Mouse (Mus musculus): ENCODE measurements around the gene Zbtb42. TPM values are rescaled to one million over a fixed set of nuclear protein-coding genes. Genes with fewer than 3 reads are reported as not detected.

Gene Zbtb42
- total RNA-seq, 2 experiments from 2014 or later, result 0.59 to 0.90 TPM

- no peak for DNase-seq (ENCODE audit: low spot score)
Measured at GRCm38 (mm10) chr12:112660576-112661326, 17.9 kb upstream of the Zbtb42 start.

GRCm38 (mm10) chr12:112661327-112661605 lies 17.4 kb upstream of the Zbtb42 start:
- DNase-seq (ENCODE audit: low spot score), result no peak

GRCm38 (mm10) chr12:112661851-112662250 lies 16.8 kb upstream of the Zbtb42 start:
- no peak for DNase-seq (ENCODE audit: low spot score)

- DNase-seq (ENCODE audit: low spot score), result no peak
Measured at GRCm38 (mm10) chr12:112663303-112663702, 15.3 kb upstream of the Zbtb42 start.

- DNase-seq (ENCODE audit: low spot score), result no peak
Measured at GRCm38 (mm10) chr12:112663716-112664115, 14.9 kb upstream of the Zbtb42 start.

- no peak for DNase-seq (ENCODE audit: low spot score)
Measured at GRCm38 (mm10) chr12:112664124-112664523, 14.5 kb upstream of the Zbtb42 start.

- no peak for DNase-seq (ENCODE audit: low spot score)
Measured at GRCm38 (mm10) chr12:112664656-112665055, 14.0 kb upstream of the Zbtb42 start.

GRCm38 (mm10) chr12:112665445-112665844 lies 13.2 kb upstream of the Zbtb42 start:
- no peak for DNase-seq (ENCODE audit: low spot score)

- DNase-seq (ENCODE audit: low spot score), result no peak
Measured at GRCm38 (mm10) chr12:112665881-112666544, 12.6 kb upstream of the Zbtb42 start.

GRCm38 (mm10) chr12:112667619-112668297 lies 10.9 kb upstream of the Zbtb42 start:
- DNase-seq (ENCODE audit: low spot score), result peak; percentile 58

- peak; percentile 77 for DNase-seq (ENCODE audit: low spot score)
Measured at GRCm38 (mm10) chr12:112670718-112671393, 7.8 kb upstream of the Zbtb42 start.

- no peak for DNase-seq (ENCODE audit: low spot score)
Measured at GRCm38 (mm10) chr12:112671891-112672290, 6.7 kb upstream of the Zbtb42 start.

GRCm38 (mm10) chr12:112672744-112673575 lies 5.7 kb upstream of the Zbtb42 start:
- DNase-seq (ENCODE audit: low spot score), result no peak

- no peak for DNase-seq (ENCODE audit: low spot score)
Measured at GRCm38 (mm10) chr12:112673576-112674091, 5.0 kb upstream of the Zbtb42 start.

GRCm38 (mm10) chr12:112674132-112675011 lies 4.3 kb upstream of the Zbtb42 start, which contains the start of gene Akt1:
Akt1 (minus strand) TSS chr12:112674884.
- DNase-seq (ENCODE audit: low spot score), result peak; percentile 51

GRCm38 (mm10) chr12:112675245-112676035 lies 3.2 kb upstream of the Zbtb42 start:
- DNase-seq (ENCODE audit: low spot score), result peak; percentile 86

- DNase-seq (ENCODE audit: low spot score), result no peak
Measured at GRCm38 (mm10) chr12:112677076-112677475, 1.6 kb upstream of the Zbtb42 start.

GRCm38 (mm10) chr12:112677943-112678554 lies 579 bp upstream of the Zbtb42 start:
- no peak for DNase-seq (ENCODE audit: low spot score)
